Comparison of ENCODE assay signal across 22 mouse cellular contexts in genomic region chr7:70037011-70037410, GRCm38 (mm10).
DNase-seq lines count a peak whose midpoint lies in the region; TF ChIP-seq lines count a peak whose summit lies in the region.
"Had no signal": no experiment of that assay in that cellular context is flagged by ENCODE, and none has a peak within 500 bp of the region (broad histone marks: within the 10 kb centered on the region; RNA-seq: fewer than 3 reads in every experiment).

No protein-coding gene starts in this region.

- peaks cover 10% of the 10 kb centered on the region for H3K4me1 ChIP-seq in embryonic fibroblast, embryonic 13.5 days (ENCODE audit: control insufficient read depth, insufficient read depth, low read length)
- H3K4me1 ChIP-seq: forebrain, embryonic 12.5 days; forebrain, embryonic 15.5 days; heart, embryonic 12.5 days; heart, embryonic 15.5 days; hindbrain, embryonic 13.5 days had no signal

- no peak for TF ChIP-seq CTCF in embryonic fibroblast, embryonic 13.5 days (IDR thresholded peaks at IDR 0.05; ENCODE audit: borderline replicate concordance, insufficient read depth, low read length)

- no peak for TF ChIP-seq POLR2A in embryonic fibroblast, embryonic 13.5 days (IDR thresholded peaks at IDR 0.05; ENCODE audit: low read depth, low read length)

- H3K27ac ChIP-seq in embryonic fibroblast, embryonic 13.5 days (ENCODE audit: insufficient read depth, low read length): peak overlapping the region; percentile 96
- H3K27ac ChIP-seq: forebrain, embryonic 12.5 days; forebrain, embryonic 15.5 days; heart, embryonic 15.5 days; hindbrain, embryonic 10.5 days; hindbrain, embryonic 13.5 days had no signal

- no peak overlapping the region for H3K4me3 ChIP-seq in embryonic fibroblast, embryonic 13.5 days (ENCODE audit: insufficient read depth, low read length)
- H3K4me3 ChIP-seq: forebrain, embryonic 12.5 days; forebrain, embryonic 15.5 days; heart, embryonic 12.5 days; heart, embryonic 15.5 days; hindbrain, embryonic 10.5 days; hindbrain, embryonic 13.5 days had no signal

- DNase-seq in 3T3-L1 (ENCODE audit: low read depth, low spot score): peak; percentile 95
- DNase-seq in NIH3T3 (ENCODE audit: low read depth): peak; percentile 78
- DNase-seq in retina, postnatal 1 day: no peak
- DNase-seq in cerebellum, postnatal 25 days: no peak
- no peak for DNase-seq in lung, postnatal 4 days
- no peak for DNase-seq in lung, postnatal 25 days (ENCODE audit: low spot score)
- DNase-seq: adrenal gland, adult 2 months; adrenal gland, postnatal 14 days; cerebellum, adult 11-12 months; cerebellum, adult 8-10 months; cerebellum, postnatal 10 days; gastrocnemius, postnatal 25 days; heart, adult 18-20 months; heart, postnatal 10 days; heart, postnatal 36 days had no signal

Comparison
In these comparisons a context has a peak if more than half of its experiments do, and no peak if none do; other contexts are left out.
1. DNase-seq: peak in 3T3-L1 (single experiment) and NIH3T3 (single experiment); none in retina, postnatal 1 day (single experiment), cerebellum, postnatal 25 days (0 of 2), lung, postnatal 4 days (0 of 2) and lung, postnatal 25 days (single experiment).